Mouse (Mus musculus) splenic B cell, adult 2 months (primary cell): ENCODE data around the gene Fbf1.

Experiments
- DNase-seq: peaks from one replicate; pipeline ENCODE4 v3.0.0-alpha.2; 2011; ENCODE audit warnings: low read depth, low spot score
- H3K27me3 ChIP-seq: 2 replicates; pipeline ENCODE4 v1.6.1; 2012; ENCODE audit warnings: mild to moderate bottlenecking, low read length, moderate library complexity, mixed read lengths; ENCODE audit not compliant: control insufficient read depth, poor library complexity, insufficient read depth, severe bottlenecking
- H3K36me3 ChIP-seq: 2 replicates; pipeline ENCODE4 v1.6.1; 2012; ENCODE audit warnings: mild to moderate bottlenecking, low read length, moderate library complexity, mixed read lengths; ENCODE audit not compliant: control insufficient read depth, poor library complexity, insufficient read depth, severe bottlenecking

Gene Fbf1

GRCm38 (mm10) chr11:116163002-116163401, 5.0 kb downstream of the Fbf1 start:
- no peaks in the 10 kb centered on the region for H3K27me3 ChIP-seq
- no peaks in the 10 kb centered on the region for H3K36me3 ChIP-seq
- DNase-seq, result no peak

GRCm38 (mm10) chr11:116162146-116162545, 5.8 kb downstream of the Fbf1 start:
- DNase-seq, result no peak
- H3K36me3 ChIP-seq, result no peaks in the 10 kb centered on the region
- no peaks in the 10 kb centered on the region for H3K27me3 ChIP-seq

GRCm38 (mm10) chr11:116161312-116161711, 6.7 kb downstream of the Fbf1 start:
- DNase-seq, result no peak

GRCm38 (mm10) chr11:116150960-116151359, 17.0 kb downstream of the Fbf1 start:
- Histone ChIP-seq H3K27me3 (no peaks in the 10 kb centered on the region), H3K36me3 (no peaks in the 10 kb centered on the region)
- no peak for DNase-seq

More at GRCm38 (mm10) chr11:116161312-116161711, 6.7 kb downstream of the Fbf1 start:
- no peaks in the 10 kb centered on the region; the same call in 1 of the 2 replicates for H3K36me3 ChIP-seq
- no peaks in the 10 kb centered on the region for H3K27me3 ChIP-seq

GRCm38 (mm10) chr11:116149341-116149740, 18.6 kb downstream of the Fbf1 start:
- Histone ChIP-seq H3K36me3 (no peaks in the 10 kb centered on the region), H3K27me3 (no peaks in the 10 kb centered on the region)
- no peak for DNase-seq

GRCm38 (mm10) chr11:116148761-116149221, 19.2 kb downstream of the Fbf1 start:
- no peaks in the 10 kb centered on the region for H3K36me3 ChIP-seq
- no peaks in the 10 kb centered on the region for H3K27me3 ChIP-seq
- no peak for DNase-seq

GRCm38 (mm10) chr11:116146294-116146985, 21.5 kb downstream of the Fbf1 start:
- no peak for DNase-seq
- no peaks in the 10 kb centered on the region for H3K36me3 ChIP-seq
- no peaks in the 10 kb centered on the region for H3K27me3 ChIP-seq

GRCm38 (mm10) chr11:116145481-116146293, 22.3 kb downstream of the Fbf1 start:
- H3K27me3 ChIP-seq, result no peaks in the 10 kb centered on the region
- H3K36me3 ChIP-seq, result no peaks in the 10 kb centered on the region
- no peak for DNase-seq

- no peaks in the 10 kb centered on the region for H3K36me3 ChIP-seq
- no peak for DNase-seq
- H3K27me3 ChIP-seq, result no peaks in the 10 kb centered on the region
These were observed 24.5 kb downstream of the Fbf1 start for GRCm38 (mm10) chr11:116143468-116143867.

- H3K27me3 ChIP-seq, result no peaks in the 10 kb centered on the region
- H3K36me3 ChIP-seq, result no peaks in the 10 kb centered on the region
- DNase-seq, result no peak
These were observed 25.6 kb downstream of the Fbf1 start for GRCm38 (mm10) chr11:116142211-116142991.

GRCm38 (mm10) chr11:116138468-116139138, 29.4 kb downstream of the Fbf1 start, which contains the start of gene Mrpl38:
TSS of gene Mrpl38 (minus strand) at chr11:116138868.
- no peaks in the 10 kb centered on the region for H3K27me3 ChIP-seq
- H3K36me3 ChIP-seq, result no peaks in the 10 kb centered on the region; the same call in 1 of the 2 replicates
- DNase-seq, result peak; percentile 97

GRCm38 (mm10) chr11:116138096-116138467, 29.9 kb downstream of the Fbf1 start:
- Histone ChIP-seq H3K36me3 (no peaks in the 10 kb centered on the region; the same call in 1 of the 2 replicates), H3K27me3 (no peaks in the 10 kb centered on the region)
- no peak for DNase-seq

- H3K27me3 ChIP-seq, result no peaks in the 10 kb centered on the region
- DNase-seq, result no peak
- no peaks in the 10 kb centered on the region; the same call in 1 of the 2 replicates for H3K36me3 ChIP-seq
These were observed 33.8 kb downstream of the Fbf1 start for GRCm38 (mm10) chr11:116134171-116134570.

- Histone ChIP-seq H3K36me3 (no peaks in the 10 kb centered on the region; the same call in 1 of the 2 replicates), H3K27me3 (no peaks in the 10 kb centered on the region)
- no peak for DNase-seq
These were observed 34.5 kb downstream of the Fbf1 start for GRCm38 (mm10) chr11:116133497-116133896.
